Mouse (Mus musculus): ENCODE data around the gene Trim14. TPM values are rescaled to one million over a fixed set of nuclear protein-coding genes. Genes with fewer than 3 reads are reported as not detected.
A peak's percentile ranks its signal among the peaks of the same experiment; 100 is the strongest.

Trim14 gene
- polyA plus RNA-seq, 1 experiment: 3.3 TPM

DNA sequence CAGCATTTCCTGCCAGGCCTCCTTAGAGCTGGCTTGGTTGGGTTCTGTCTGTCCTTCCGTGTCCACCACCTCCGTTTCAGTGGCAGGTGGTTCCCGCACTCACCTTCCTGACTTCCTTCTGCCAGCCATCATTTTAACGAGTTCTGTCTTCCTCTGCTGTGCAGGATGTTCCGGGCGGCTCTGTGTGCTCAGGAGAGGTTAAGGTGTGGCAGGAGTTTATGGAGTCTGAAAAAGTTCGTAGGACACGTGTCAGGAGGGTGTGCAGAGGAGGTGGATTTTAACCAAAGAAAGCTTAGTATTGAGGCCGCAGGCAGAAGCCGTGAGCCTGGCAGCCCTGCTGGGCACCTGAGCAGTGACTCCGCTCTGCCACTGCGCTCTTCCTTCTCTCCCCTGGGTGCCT, 40.4 kb downstream of the Trim14 start:
- Histone ChIP-seq H3K4me1 (ENCODE audit: control insufficient read depth, insufficient read depth, insufficient read length, low read length) (no peaks in the 10 kb centered on the region), H3K27ac (replicated peaks; ENCODE audit: low read depth, low read length) (no peak overlapping the region), H3K4me3 (ENCODE audit: insufficient read depth, low read depth, low read length) (no peak overlapping the region)

DNA sequence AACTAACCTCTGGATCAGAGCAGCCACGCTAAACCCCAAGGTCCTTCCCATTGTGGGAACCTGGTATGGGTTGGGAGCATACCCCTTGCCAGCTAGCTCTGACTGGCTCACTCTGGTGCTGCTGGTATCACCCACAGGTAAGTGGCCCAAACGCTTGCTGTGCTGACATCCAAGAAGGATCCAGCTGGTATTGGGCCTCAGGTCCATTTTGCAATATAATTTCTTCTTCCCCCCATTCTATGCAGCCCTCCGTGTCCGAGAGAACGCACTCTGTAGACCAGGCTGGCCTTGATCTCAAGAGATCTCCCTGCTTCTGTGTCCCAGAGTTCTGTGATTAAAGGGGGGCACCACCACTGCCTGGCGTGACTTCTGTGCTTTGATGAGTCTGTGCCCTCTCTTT, 42.9 kb downstream of the Trim14 start:
- no peak overlapping the region for H3K4me3 ChIP-seq (ENCODE audit: insufficient read depth, low read depth, low read length)
- no peak overlapping the region for H3K27ac ChIP-seq (replicated peaks; ENCODE audit: low read depth, low read length)
- H3K4me1 ChIP-seq (ENCODE audit: control insufficient read depth, insufficient read depth, insufficient read length, low read length): no peaks in the 10 kb centered on the region

DNA sequence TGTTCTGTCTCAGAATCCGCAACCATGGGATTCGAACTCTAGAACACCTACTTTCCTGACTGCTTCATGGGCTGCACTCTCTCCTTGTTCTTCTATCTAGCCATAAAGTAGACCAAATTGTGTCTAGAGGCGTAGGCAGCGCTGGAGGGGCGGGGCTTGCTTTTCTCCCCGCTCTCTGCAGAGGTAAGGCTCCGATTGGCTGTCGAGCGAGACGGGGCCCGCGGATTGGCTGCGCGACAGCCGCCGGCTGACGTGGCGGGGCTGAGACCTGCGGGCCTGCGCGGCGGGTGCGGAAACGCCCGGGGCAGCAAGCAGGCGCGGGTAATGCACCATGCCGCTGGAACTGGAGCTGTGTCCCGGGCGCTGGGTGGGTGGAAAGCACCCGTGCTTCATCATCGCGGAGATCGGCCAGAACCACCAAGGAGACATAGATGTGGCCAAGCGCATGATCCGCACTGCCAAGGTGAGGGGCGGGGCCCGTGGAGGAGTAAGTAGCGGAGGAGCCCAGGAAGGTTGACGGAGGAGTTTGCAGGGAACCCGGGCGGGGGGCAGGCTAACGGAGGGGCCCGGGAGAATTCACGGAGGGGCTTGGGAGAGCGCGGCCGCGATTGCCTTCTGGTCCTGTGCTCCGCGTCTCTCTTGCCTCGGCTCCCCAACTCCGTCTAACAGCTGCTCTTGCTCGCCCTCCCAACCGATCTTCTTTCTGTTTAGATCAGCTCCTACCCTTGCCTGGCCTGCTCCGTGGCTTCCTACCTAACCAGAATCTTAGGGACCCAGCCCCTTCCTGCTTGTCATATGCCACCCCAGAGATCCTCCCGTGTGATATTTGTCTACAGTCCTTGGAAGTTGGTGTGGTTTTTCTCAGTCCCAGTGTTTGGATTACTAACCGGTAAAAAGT, 46.7 kb downstream of the Trim14 start, which contains the start of gene Nans:
Gene Nans (plus strand): TSS at position 221 of the 898 bp plus-strand sequence.
- Histone ChIP-seq H3K4me3 (ENCODE audit: insufficient read depth, low read depth, low read length) (peak within 1 kb of the TSS; percentile 79), H3K27ac (replicated peaks; ENCODE audit: low read depth, low read length) (no peak within 1 kb of the TSS), H3K4me1 (ENCODE audit: control insufficient read depth, insufficient read depth, insufficient read length, low read length) (0 out of 2 replicates have a peak, but pooled peaks cover 4% of the 10 kb centered on the region)

DNA sequence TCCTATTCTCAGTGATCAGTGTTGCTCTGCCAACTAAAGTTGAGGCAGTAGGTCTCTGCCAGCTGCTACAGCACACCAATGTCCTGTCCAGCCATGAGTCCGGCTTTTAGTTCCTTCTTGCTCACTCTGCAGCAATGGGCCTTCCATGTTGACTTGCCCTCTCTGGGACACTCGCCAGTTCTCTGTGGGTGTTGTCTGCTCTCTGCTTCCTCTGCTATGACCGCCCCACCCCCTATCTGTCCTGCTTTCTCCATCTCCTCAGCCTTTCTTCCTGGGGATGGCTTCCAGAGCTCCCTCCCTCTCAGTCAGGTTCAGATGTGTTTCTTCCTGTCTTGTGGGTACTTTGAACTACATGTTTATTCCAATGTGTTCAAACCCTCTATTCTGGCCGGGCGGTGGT, 48.6 kb downstream of the Trim14 start:
- Histone ChIP-seq H3K4me3 (ENCODE audit: insufficient read depth, low read depth, low read length) (no peak overlapping the region), H3K4me1 (ENCODE audit: control insufficient read depth, insufficient read depth, insufficient read length, low read length) (0 out of 2 replicates have a peak, but pooled peaks cover 4% of the 10 kb centered on the region), H3K27ac (replicated peaks; ENCODE audit: low read depth, low read length) (no peak overlapping the region)

DNA sequence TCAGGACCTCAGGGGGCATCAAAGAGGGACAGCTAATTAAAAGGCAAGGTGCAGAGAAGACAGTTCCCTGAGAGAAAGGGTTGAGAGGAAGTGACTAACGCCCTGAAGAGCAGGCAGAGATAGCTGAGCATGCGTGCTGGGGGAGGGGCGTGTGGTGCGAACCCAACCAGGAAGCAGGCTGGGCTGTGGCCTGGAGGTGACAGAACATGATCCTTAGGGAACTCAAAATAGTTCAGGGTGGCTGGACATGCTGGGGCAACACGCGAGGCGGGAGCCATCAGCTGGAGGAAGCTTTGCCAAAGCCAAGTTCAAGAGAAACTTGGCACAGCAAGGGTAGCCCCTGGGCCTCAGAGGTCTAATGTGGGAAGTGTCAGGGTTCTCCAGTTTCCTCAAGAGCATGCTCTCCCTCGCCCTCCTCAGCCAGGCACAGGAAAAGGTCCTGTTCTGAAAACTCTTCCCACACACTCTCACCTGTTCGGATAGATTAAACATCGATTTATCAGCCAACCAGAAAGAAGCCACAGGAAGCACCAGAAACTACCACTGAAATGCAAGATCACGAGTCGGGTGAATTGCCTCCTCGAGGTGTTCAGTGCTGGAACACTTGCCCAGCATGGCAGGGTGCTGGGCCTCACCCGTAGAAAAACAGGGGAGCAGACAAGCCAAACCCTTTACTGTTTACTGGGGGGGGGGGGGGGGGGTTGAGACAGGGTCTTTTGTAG, 50.1 kb downstream of the Trim14 start:
- Histone ChIP-seq H3K4me3 (ENCODE audit: insufficient read depth, low read depth, low read length) (no peak overlapping the region), H3K4me1 (ENCODE audit: control insufficient read depth, insufficient read depth, insufficient read length, low read length) (0 out of 2 replicates have a peak, but pooled peaks cover 4% of the 10 kb centered on the region), H3K27ac (replicated peaks; ENCODE audit: low read depth, low read length) (0 out of 2 replicates have a peak overlapping the region, but pooled peaks have one; percentile 54)

DNA sequence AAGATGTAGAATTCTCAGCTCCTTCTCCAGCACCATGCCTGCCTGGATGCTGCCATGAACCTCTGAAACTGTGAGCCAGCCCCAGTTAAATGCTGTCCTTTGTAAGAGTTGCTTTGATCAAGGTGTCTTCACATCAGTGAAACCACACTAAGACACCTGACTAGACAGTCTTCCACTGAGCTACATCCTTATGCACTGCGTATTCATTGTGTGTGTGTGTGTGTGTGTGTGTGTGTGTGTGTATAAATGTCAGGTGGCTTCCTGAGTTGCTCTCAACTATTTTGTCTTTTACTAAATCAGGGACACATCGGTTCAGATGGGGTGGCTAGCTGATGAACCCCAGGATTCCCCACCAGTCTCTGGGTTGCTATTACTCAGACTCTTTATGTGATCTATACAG, 56.9 kb downstream of the Trim14 start:
- H3K4me3 ChIP-seq (ENCODE audit: insufficient read depth, low read depth, low read length): no peak overlapping the region
- H3K4me1 ChIP-seq (ENCODE audit: control insufficient read depth, insufficient read depth, insufficient read length, low read length): no peaks in the 10 kb centered on the region
- H3K27ac ChIP-seq (replicated peaks; ENCODE audit: low read depth, low read length): no peak overlapping the region

DNA sequence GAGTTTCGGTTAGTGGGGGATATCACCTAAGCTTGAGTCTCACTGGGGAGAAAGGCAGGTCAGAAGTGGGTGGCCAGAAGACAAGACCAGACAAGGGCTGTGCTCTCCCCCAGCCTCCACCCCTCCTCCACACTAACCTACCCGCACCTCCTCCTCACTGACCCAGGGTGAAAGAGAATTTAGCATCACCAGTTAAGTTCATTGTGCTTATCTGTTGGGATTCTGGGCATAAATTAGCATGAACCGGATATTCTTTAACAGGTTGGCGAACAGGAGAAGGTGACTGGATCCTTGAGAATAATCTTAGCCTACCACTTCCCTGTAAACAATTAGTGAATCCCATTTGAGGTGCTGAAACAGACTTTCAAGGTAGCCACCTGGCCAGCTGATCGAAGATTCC, 60.8 kb downstream of the Trim14 start:
- no peak overlapping the region for H3K27ac ChIP-seq (replicated peaks; ENCODE audit: low read depth, low read length)
- no peaks in the 10 kb centered on the region for H3K4me1 ChIP-seq (ENCODE audit: control insufficient read depth, insufficient read depth, insufficient read length, low read length)
- H3K4me3 ChIP-seq (ENCODE audit: insufficient read depth, low read depth, low read length): no peak overlapping the region

DNA sequence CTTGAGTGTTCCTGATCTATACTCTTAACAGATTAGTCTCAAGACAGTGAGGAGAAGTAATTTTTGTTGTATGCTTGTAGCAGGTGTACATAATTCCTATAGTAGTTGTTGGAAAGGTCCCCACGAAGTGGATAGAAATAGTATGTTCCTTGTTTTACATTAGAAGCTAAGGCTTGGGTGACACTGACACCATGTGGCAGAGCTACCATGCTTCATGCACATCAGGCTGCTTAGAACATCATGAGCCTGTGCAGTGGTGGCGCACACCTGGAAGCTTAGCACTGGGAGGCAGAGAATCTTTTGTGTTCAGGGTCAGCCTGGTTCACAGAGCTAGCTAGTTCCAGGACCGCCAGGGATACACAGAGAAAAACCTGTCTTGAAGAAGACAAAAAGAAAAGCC, 70.2 kb downstream of the Trim14 start:
- Histone ChIP-seq H3K27ac (replicated peaks; ENCODE audit: low read depth, low read length) (no peak overlapping the region), H3K4me1 (ENCODE audit: control insufficient read depth, insufficient read depth, insufficient read length, low read length) (no peaks in the 10 kb centered on the region), H3K4me3 (ENCODE audit: insufficient read depth, low read depth, low read length) (no peak overlapping the region)

DNA sequence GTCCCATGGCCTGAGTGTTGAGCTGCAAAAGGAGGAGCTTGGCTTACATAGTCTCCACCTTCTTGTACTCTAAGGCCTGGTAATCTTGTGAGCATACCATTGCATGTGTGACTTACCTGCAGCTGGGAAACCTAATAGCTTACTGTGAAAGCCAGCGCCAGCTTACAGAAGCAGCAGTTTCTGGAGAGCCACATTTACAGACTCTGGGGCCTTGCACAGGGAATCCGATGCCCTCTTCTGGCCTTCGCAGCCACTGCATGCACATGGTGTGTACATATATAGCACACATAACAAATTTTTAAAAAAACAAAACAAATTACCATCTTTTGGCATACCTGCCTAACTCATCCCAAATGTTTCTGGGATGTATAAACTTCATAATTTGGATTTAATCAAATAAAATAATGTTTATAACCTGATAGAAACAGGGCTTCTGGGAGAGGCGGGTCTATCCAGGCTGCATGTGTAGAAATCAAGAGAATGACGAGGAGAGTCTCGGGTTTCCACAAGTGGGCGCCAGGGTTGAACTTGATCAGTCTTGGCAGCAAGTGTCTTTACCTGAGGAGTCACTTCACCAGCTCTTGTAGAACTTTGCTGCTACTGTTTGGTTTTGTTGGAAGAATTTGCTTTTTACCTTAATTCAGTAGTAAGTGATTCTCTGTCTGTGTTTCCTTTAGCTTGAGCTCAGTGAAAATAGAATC, 72.7 kb downstream of the Trim14 start:
- Histone ChIP-seq H3K4me3 (ENCODE audit: insufficient read depth, low read depth, low read length) (no peak overlapping the region), H3K4me1 (ENCODE audit: control insufficient read depth, insufficient read depth, insufficient read length, low read length) (no peaks in the 10 kb centered on the region; the same call in 1 of the 2 replicates), H3K27ac (replicated peaks; ENCODE audit: low read depth, low read length) (no peak overlapping the region)

DNA sequence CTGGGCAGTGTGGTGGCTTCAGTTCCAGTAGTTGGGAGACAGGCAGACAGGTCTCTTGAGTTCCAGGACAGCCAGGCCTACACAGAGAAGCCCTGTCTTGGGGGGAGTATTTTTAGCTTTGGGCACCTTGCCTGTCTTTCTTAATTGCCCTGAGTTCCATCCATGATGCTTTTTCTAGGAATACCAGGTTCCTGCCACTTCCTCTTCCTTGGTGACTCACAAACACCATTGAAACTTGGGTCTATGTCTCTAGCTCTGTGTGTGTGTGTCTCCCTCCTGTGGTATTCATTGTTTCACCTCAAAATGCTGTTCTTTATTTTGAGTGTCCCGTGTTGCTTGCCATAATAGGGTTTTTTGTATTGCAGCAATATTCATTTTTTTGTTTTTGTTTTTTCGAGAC, 77.5 kb downstream of the Trim14 start:
- peaks cover 11% of the 10 kb centered on the region; the same call in 1 of the 2 replicates for H3K4me1 ChIP-seq (ENCODE audit: control insufficient read depth, insufficient read depth, insufficient read length, low read length)
- no peak overlapping the region for H3K4me3 ChIP-seq (ENCODE audit: insufficient read depth, low read depth, low read length)

DNA sequence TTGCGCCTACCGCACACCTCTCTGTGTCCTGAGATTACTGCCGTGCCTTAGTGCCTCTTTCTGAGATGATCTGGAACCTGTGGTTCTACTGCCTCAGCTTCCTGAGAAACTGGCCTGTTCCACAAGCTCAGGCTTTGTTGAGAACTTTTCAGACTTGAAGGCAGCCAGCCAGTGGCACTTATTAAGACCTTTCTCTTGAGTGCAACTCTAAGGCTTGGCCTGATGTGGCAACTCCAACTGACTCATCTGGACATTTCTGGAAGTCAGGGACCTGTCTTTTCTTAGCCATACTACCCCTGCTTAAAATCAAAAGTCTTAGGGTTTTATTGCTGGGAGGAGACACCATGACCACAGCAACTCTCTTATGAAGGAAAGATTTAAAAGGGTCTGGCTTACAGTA, 78.8 kb downstream of the Trim14 start:
- Histone ChIP-seq H3K4me3 (ENCODE audit: insufficient read depth, low read depth, low read length) (no peak overlapping the region), H3K4me1 (ENCODE audit: control insufficient read depth, insufficient read depth, insufficient read length, low read length) (peaks cover 18% of the 10 kb centered on the region), H3K27ac (replicated peaks; ENCODE audit: low read depth, low read length) (no peak overlapping the region)

More for the DNA sequence above, 77.5 kb downstream of the Trim14 start:
- no peak overlapping the region for H3K27ac ChIP-seq (replicated peaks; ENCODE audit: low read depth, low read length)

DNA sequence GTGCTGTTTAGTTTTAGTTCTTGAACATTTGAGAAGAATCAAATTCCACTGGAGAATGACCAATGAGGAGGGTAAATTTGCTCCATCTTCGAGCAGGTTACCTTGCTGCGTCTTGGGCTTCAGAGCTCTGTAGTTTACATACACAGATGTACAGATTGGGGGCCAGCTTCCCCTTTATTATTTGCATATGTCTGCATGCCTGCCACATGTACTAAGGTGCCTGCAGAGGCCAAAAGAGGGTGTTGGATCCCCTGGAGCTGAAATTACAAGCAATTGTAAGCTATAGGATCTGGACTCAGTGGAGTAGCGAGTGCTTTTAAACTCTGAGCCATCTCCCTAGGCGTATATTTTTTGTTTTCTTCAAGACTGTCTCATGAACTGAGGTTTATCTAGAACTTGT, 79.2 kb downstream of the Trim14 start:
- Histone ChIP-seq H3K4me1 (ENCODE audit: control insufficient read depth, insufficient read depth, insufficient read length, low read length) (peaks cover 18% of the 10 kb centered on the region), H3K4me3 (ENCODE audit: insufficient read depth, low read depth, low read length) (no peak overlapping the region), H3K27ac (replicated peaks; ENCODE audit: low read depth, low read length) (peak overlapping the region; percentile 10; the same call in 1 of the 2 replicates)

DNA sequence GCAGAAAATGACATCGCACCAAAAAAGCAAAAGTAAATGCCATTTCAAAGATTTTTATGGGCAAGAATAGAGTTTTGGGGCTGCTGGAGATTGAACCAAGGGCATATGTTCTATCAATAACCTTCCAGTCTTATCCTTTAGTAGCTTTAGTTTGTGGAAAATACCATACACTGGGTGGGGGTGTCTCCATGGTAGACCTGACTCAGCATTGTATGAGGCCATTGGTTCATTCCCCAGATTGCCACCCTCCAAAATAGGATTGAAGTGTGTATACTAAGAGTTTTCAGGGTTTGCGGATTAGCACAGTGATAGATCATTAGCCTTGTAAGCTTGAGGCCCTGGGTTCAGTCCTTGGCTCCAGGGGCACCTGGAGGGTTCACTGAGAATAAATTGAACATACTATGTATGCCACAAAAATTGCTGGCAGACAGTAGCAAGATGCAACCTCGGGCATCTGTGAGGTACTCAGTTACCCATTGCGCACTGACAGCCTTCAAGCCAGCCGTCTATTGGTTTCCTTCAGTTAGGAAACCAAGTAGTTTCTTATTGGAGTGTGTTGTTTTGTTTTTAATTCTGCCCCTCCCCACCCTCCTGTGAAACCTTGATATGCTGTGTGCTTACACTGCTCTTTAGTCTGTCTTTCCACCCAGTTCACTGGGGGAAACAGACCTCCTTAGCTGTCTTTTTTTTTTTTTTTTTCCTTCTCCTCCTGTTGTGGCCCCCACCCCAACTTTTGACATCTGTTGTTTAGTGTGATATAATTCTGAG, 81.7 kb downstream of the Trim14 start:
- Histone ChIP-seq H3K27ac (replicated peaks; ENCODE audit: low read depth, low read length) (no peak overlapping the region), H3K4me1 (ENCODE audit: control insufficient read depth, insufficient read depth, insufficient read length, low read length) (peaks cover 18% of the 10 kb centered on the region), H3K4me3 (ENCODE audit: insufficient read depth, low read depth, low read length) (no peak overlapping the region)
